Mouse (Mus musculus) kidney, adult 2 months (tissue): ENCODE measurements around the gene Psmd9.

Experiments used
- CTCF ChIP-seq: fragments of 200-500 bp; conservative IDR thresholded peaks from 2 replicates; pipeline ENCODE4 v1.5.1; 2011; ENCODE audit warnings: low read depth, mild to moderate bottlenecking, control low read depth, low read length, moderate library complexity, mixed read lengths; ENCODE audit not compliant: insufficient read depth, insufficient read length
- POLR2A ChIP-seq: fragments of 200-500 bp; IDR thresholded peaks from one replicate; pipeline ENCODE4 v1.6.1; 2011; ENCODE audit warnings: low read depth, low read length, control low read depth

GRCm38 (mm10) chr5:123125105-123125504 lies 44.1 kb upstream of the Psmd9 start:
- TF ChIP-seq CTCF = no peak
- TF ChIP-seq POLR2A = no peak
